Mouse (Mus musculus) NIH3T3 (cell line): ENCODE data around the gene Mad1l1.
A peak's percentile ranks its signal among the peaks of the same experiment; 100 is the strongest.
"Not testable (repeated sequence)": the region's sequence is repeated elsewhere in the genome, so short reads cannot be mapped to it uniquely, and the experiment has no call there.

Experiments used
- DNase-seq: peaks from one replicate; pipeline ENCODE4 v3.0.0-alpha.2; 2012; ENCODE audit warnings: low read depth

The Mad1l1 gene

GRCm38 (mm10) chr5:140321042-140321755 is at the start of gene Mad1l1, which contains the start of gene Nudt1:
Mad1l1 (minus strand) TSS chr5:140321552.
Nudt1 (plus strand) TSS chr5:140321656.
- peak; percentile 99 for DNase-seq

- DNase-seq = no peak
Measured at GRCm38 (mm10) chr5:140370446-140371254, 49.3 kb upstream of the Mad1l1 start.

- DNase-seq = no peak
Measured at GRCm38 (mm10) chr5:140369466-140369865, 48.1 kb upstream of the Mad1l1 start.

- DNase-seq = no peak
Measured at GRCm38 (mm10) chr5:140368926-140369325, 47.6 kb upstream of the Mad1l1 start.

- DNase-seq = not testable (repeated sequence)
Measured at GRCm38 (mm10) chr5:140368126-140368525, 46.8 kb upstream of the Mad1l1 start.

- no peak for DNase-seq
Measured at GRCm38 (mm10) chr5:140364415-140364814, 43.1 kb upstream of the Mad1l1 start.

- DNase-seq = no peak
Measured at GRCm38 (mm10) chr5:140359930-140360674, 38.8 kb upstream of the Mad1l1 start.

GRCm38 (mm10) chr5:140357466-140357865 is 36.1 kb upstream of the Mad1l1 start:
- DNase-seq = no peak

GRCm38 (mm10) chr5:140355934-140356333 is 34.6 kb upstream of the Mad1l1 start:
- DNase-seq = peak; percentile 15

GRCm38 (mm10) chr5:140352352-140352751 is 31.0 kb upstream of the Mad1l1 start:
- no peak for DNase-seq

- no peak for DNase-seq
Measured at GRCm38 (mm10) chr5:140350731-140351497, 29.6 kb upstream of the Mad1l1 start.

- no peak for DNase-seq
Measured at GRCm38 (mm10) chr5:140349882-140350281, 28.5 kb upstream of the Mad1l1 start.

- DNase-seq = no peak
Measured at GRCm38 (mm10) chr5:140346050-140346449, 24.7 kb upstream of the Mad1l1 start.

GRCm38 (mm10) chr5:140345244-140345643 is 23.9 kb upstream of the Mad1l1 start:
- DNase-seq = no peak

- no peak for DNase-seq
Measured at GRCm38 (mm10) chr5:140342880-140343279, 21.5 kb upstream of the Mad1l1 start.

- DNase-seq = no peak
Measured at GRCm38 (mm10) chr5:140339836-140340235, 18.5 kb upstream of the Mad1l1 start.

GRCm38 (mm10) chr5:140338779-140339178 is 17.4 kb upstream of the Mad1l1 start:
- DNase-seq = no peak

GRCm38 (mm10) chr5:140336680-140337079 is 15.3 kb upstream of the Mad1l1 start:
- peak; percentile 75 for DNase-seq

- DNase-seq = peak; percentile 54
Measured at GRCm38 (mm10) chr5:140333631-140334030, 12.3 kb upstream of the Mad1l1 start.

GRCm38 (mm10) chr5:140332519-140332918 is 11.2 kb upstream of the Mad1l1 start:
- no peak for DNase-seq

GRCm38 (mm10) chr5:140331615-140332512 is 10.5 kb upstream of the Mad1l1 start, which contains the start of gene Mrm2:
Mrm2 (minus strand) TSS chr5:140331898.
- peak; percentile 88 for DNase-seq
